Mouse (Mus musculus) midbrain, embryonic 14.5 days (tissue): Measurements from ENCODE around the gene Gm28891. TPM values are rescaled to one million over a fixed set of nuclear protein-coding genes. Genes with fewer than 3 reads are reported as not detected.
"Not testable (repeated sequence)": the region's sequence is repeated elsewhere in the genome, so short reads cannot be mapped to it uniquely, and the experiment has no call there.

Experiments used
- ATAC-seq: fragments of 200-750 bp; cut with Nextera tagmentation; 2 replicates; pipeline ENCODE4 v1.8.0; 2017; ENCODE audit warnings: moderate number of reproducible peaks, moderate library complexity; ENCODE audit not compliant: low FRiP score, low TSS enrichment
- DNase-seq: peaks from one replicate; pipeline ENCODE4 v3.0.0-alpha.2; 2015
- H3K27ac ChIP-seq: fragments of 300-500 bp; sonication (generic); replicated peaks from 2 replicates; pipeline ENCODE4 v1.5.1; 2014; ENCODE audit warnings: mild to moderate bottlenecking, low read depth, low read length, moderate library complexity
- H3K27me3 ChIP-seq: fragments of 300-500 bp; sonication (generic); 2 replicates; pipeline ENCODE4 v1.6.1; 2014; ENCODE audit warnings: low read length, control low read depth, mixed read lengths; ENCODE audit not compliant: control insufficient read depth, insufficient read depth
- H3K36me3 ChIP-seq: fragments of 300-500 bp; sonication (generic); 2 replicates; pipeline ENCODE4 v1.6.1; 2014; ENCODE audit warnings: low read length, control low read depth; ENCODE audit not compliant: control insufficient read depth, insufficient read depth
- H3K4me1 ChIP-seq: fragments of 300-500 bp; sonication (generic); 2 replicates; pipeline ENCODE4 v1.6.1; 2014; ENCODE audit warnings: mild to moderate bottlenecking, antibody characterized with exemption, low read length, control low read depth; ENCODE audit not compliant: control insufficient read depth, insufficient read depth
- H3K4me2 ChIP-seq: fragments of 300-500 bp; sonication (generic); 2 replicates; pipeline ENCODE4 v1.6.1; 2014; ENCODE audit warnings: mild to moderate bottlenecking, low read length, moderate library complexity
- H3K4me3 ChIP-seq: fragments of 300-500 bp; sonication (generic); replicated peaks from 2 replicates; pipeline ENCODE4 v1.5.1; 2014; ENCODE audit warnings: low read depth, low read length
- H3K9ac ChIP-seq: fragments of 300-500 bp; sonication (generic); replicated peaks from 2 replicates; pipeline ENCODE4 v1.6.1; 2014; ENCODE audit warnings: mild to moderate bottlenecking, low read length, moderate library complexity
- H3K9me3 ChIP-seq: fragments of 300-500 bp; sonication (generic); 2 replicates; pipeline ENCODE4 v1.6.1; 2016; ENCODE audit warnings: low read length, control low read depth, mixed read lengths; ENCODE audit not compliant: control insufficient read depth
- WGBS: fragments of 180-500 bp; shearing (Covaris S2); extraction: QIAGEN DNeasy Blood & Tissue Kit; methylation state at CpG from one replicate; pipeline ENCODE4 v1.1.7; 2014; 5-methylcytosine and 5-hydroxymethylcytosine counted together
- polyA plus RNA-seq: library from polyadenylated mRNA; unstranded; fragments of >200 nt; fragmentation: Nextera tagmentation; extraction: Ambion mirVana; gene quantifications from 2 replicates; pipeline ENCODE4 v1.2.1, GENCODE M21; 2014

The Gm28891 gene
- not detected in 2 replicates for polyA plus RNA-seq

- not testable (repeated sequence) for H3K4me3 ChIP-seq, ATAC-seq, H3K9me3 ChIP-seq, H3K9ac ChIP-seq, H3K27me3 ChIP-seq, DNase-seq, H3K4me1 ChIP-seq, H3K4me2 ChIP-seq, H3K27ac ChIP-seq, H3K36me3 ChIP-seq
- 93% methylated on average over 3 of the region's 8 CpGs for WGBS
These were observed at the start of gene Gm28891 for GRCm38 (mm10) chrY:60240902-60241301. TSS of gene Gm28891 (plus strand) at chrY:60241202.
